Mouse (Mus musculus): ENCODE measurements around the gene Ppp1r15b. TPM values are rescaled to one million over a fixed set of nuclear protein-coding genes. Genes with fewer than 3 reads are reported as not detected.

Gene Ppp1r15b
- polyA plus RNA-seq, 1 experiment from 2014 or later: 28.0 TPM

- Histone ChIP-seq H3K9ac (no peak overlapping the region), H3K27ac (replicated peaks) (no peak overlapping the region), H3K36me3 (no peaks in the 10 kb centered on the region), H3K4me1 (replicated peaks) (peaks cover 13% of the 10 kb centered on the region), H3K27me3 (no peaks in the 10 kb centered on the region), H3K4me3 (no peak overlapping the region), H3K9me3 (no peaks in the 10 kb centered on the region), H3K4me2 (no peak overlapping the region)
- no peak for ATAC-seq (ENCODE audit: low FRiP score, low read depth)
- 59% methylated on average over 4 of the region's 4 CpGs for WGBS
These were observed 4.6 kb upstream of the Ppp1r15b start for GRCm38 (mm10) chr1:133126365-133126740.

GRCm38 (mm10) chr1:133127328-133127727 is 3.6 kb upstream of the Ppp1r15b start:
- WGBS: 74% methylated on average over 9 of the region's 9 CpGs

GRCm38 (mm10) chr1:133129471-133130221 is 1.3 kb upstream of the Ppp1r15b start:
- no peaks in the 10 kb centered on the region for H3K9me3 ChIP-seq
- no peak for ATAC-seq (ENCODE audit: low FRiP score, low read depth)
- H3K4me3 ChIP-seq: no peak overlapping the region
- peak overlapping the region; percentile 5 for H3K4me2 ChIP-seq
- no peak overlapping the region for H3K9ac ChIP-seq
- peaks cover 37% of the 10 kb centered on the region for H3K4me1 ChIP-seq (replicated peaks)
- WGBS: 18% methylated on average over 16 of the region's 16 CpGs
- no peaks in the 10 kb centered on the region for H3K36me3 ChIP-seq
- peak overlapping the region; percentile 95 for H3K27ac ChIP-seq (replicated peaks)
- H3K27me3 ChIP-seq: no peaks in the 10 kb centered on the region

More at GRCm38 (mm10) chr1:133127328-133127727, 3.6 kb upstream of the Ppp1r15b start:
- no peaks in the 10 kb centered on the region for H3K36me3 ChIP-seq
- H3K27ac ChIP-seq (replicated peaks): no peak overlapping the region
- no peak overlapping the region for H3K4me3 ChIP-seq
- peaks cover 14% of the 10 kb centered on the region for H3K4me1 ChIP-seq (replicated peaks)
- H3K27me3 ChIP-seq: no peaks in the 10 kb centered on the region
- no peaks in the 10 kb centered on the region for H3K9me3 ChIP-seq
- no peak for ATAC-seq (ENCODE audit: low FRiP score, low read depth)
- H3K4me2 ChIP-seq: no peak overlapping the region
- H3K9ac ChIP-seq: no peak overlapping the region

GRCm38 (mm10) chr1:133131561-133131905 is 590 bp downstream of the Ppp1r15b start:
- Histone ChIP-seq H3K4me2 (peak overlapping the region; percentile 79), H3K27ac (replicated peaks) (peak overlapping the region; percentile 95), H3K36me3 (no peaks in the 10 kb centered on the region), H3K4me1 (replicated peaks) (peaks cover 53% of the 10 kb centered on the region), H3K9me3 (no peaks in the 10 kb centered on the region), H3K4me3 (peak overlapping the region; percentile 82), H3K27me3 (no peaks in the 10 kb centered on the region), H3K9ac (peak overlapping the region; percentile 87)
- ATAC-seq (ENCODE audit: low FRiP score, low read depth): no peak
- 0% methylated on average over 30 of the region's 35 CpGs for WGBS

- H3K4me2 ChIP-seq: peak overlapping the region; percentile 79
- under 1% methylated on average over 11 of the region's 11 CpGs for WGBS
- H3K4me3 ChIP-seq: peak overlapping the region; percentile 82
- H3K9me3 ChIP-seq: no peaks in the 10 kb centered on the region
- ATAC-seq (ENCODE audit: low FRiP score, low read depth): no peak
- peaks cover 4% of the 10 kb centered on the region for H3K36me3 ChIP-seq
- H3K27me3 ChIP-seq: no peaks in the 10 kb centered on the region
- peaks cover 53% of the 10 kb centered on the region for H3K4me1 ChIP-seq (replicated peaks)
- peak overlapping the region; percentile 87 for H3K9ac ChIP-seq
- H3K27ac ChIP-seq (replicated peaks): peak overlapping the region; percentile 95
These were observed 993 bp downstream of the Ppp1r15b start for GRCm38 (mm10) chr1:133131936-133132335.

- no peaks in the 10 kb centered on the region for H3K27me3 ChIP-seq
- H3K4me1 ChIP-seq (replicated peaks): peaks cover 53% of the 10 kb centered on the region
- H3K9ac ChIP-seq: peak overlapping the region; percentile 87
- ATAC-seq (ENCODE audit: low FRiP score, low read depth): no peak
- H3K27ac ChIP-seq (replicated peaks): no peak overlapping the region
- WGBS: 10% methylated on average over 26 of the region's 26 CpGs
- H3K36me3 ChIP-seq: peaks cover 11% of the 10 kb centered on the region
- H3K9me3 ChIP-seq: no peaks in the 10 kb centered on the region
- peak overlapping the region; percentile 82 for H3K4me3 ChIP-seq
- peak overlapping the region; percentile 79 for H3K4me2 ChIP-seq
These were observed 1.7 kb downstream of the Ppp1r15b start for GRCm38 (mm10) chr1:133132388-133133326.

GRCm38 (mm10) chr1:133133425-133133824 is 2.5 kb downstream of the Ppp1r15b start:
- Histone ChIP-seq H3K4me3 (peak overlapping the region; percentile 82), H3K4me2 (peak overlapping the region; percentile 79), H3K9ac (peak overlapping the region; percentile 87), H3K27me3 (no peaks in the 10 kb centered on the region), H3K4me1 (replicated peaks) (peaks cover 53% of the 10 kb centered on the region), H3K9me3 (no peaks in the 10 kb centered on the region), H3K36me3 (peaks cover 17% of the 10 kb centered on the region), H3K27ac (replicated peaks) (no peak overlapping the region)
- WGBS: 11% methylated on average over 2 of the region's 2 CpGs
- no peak for ATAC-seq (ENCODE audit: low FRiP score, low read depth)

- H3K36me3 ChIP-seq: peaks cover 24% of the 10 kb centered on the region
- no peak for ATAC-seq (ENCODE audit: low FRiP score, low read depth)
- peaks cover 53% of the 10 kb centered on the region for H3K4me1 ChIP-seq (replicated peaks)
- peak overlapping the region; percentile 79 for H3K4me2 ChIP-seq
- no peaks in the 10 kb centered on the region for H3K27me3 ChIP-seq
- no peaks in the 10 kb centered on the region for H3K9me3 ChIP-seq
- peak overlapping the region; percentile 82 for H3K4me3 ChIP-seq
- 14% methylated on average over 4 of the region's 4 CpGs for WGBS
- H3K9ac ChIP-seq: peak overlapping the region; percentile 87
- H3K27ac ChIP-seq (replicated peaks): no peak overlapping the region
These were observed 3.1 kb downstream of the Ppp1r15b start for GRCm38 (mm10) chr1:133134071-133134470.

- H3K36me3 ChIP-seq: peaks cover 27% of the 10 kb centered on the region
- no peaks in the 10 kb centered on the region for H3K27me3 ChIP-seq
- peaks cover 48% of the 10 kb centered on the region for H3K4me1 ChIP-seq (replicated peaks)
- H3K4me3 ChIP-seq: peak overlapping the region; percentile 82
- no peaks in the 10 kb centered on the region for H3K9me3 ChIP-seq
- ATAC-seq (ENCODE audit: low FRiP score, low read depth): no peak
- peak overlapping the region; percentile 23; the same call in 1 of the 2 replicates for H3K9ac ChIP-seq
- H3K4me2 ChIP-seq: peak overlapping the region; percentile 79
- H3K27ac ChIP-seq (replicated peaks): no peak overlapping the region
- WGBS: 38% methylated on average over 4 of the region's 4 CpGs
These were observed 3.9 kb downstream of the Ppp1r15b start for GRCm38 (mm10) chr1:133134881-133135280.

- Histone ChIP-seq H3K27me3 (no peaks in the 10 kb centered on the region), H3K9ac (no peak overlapping the region), H3K27ac (replicated peaks) (no peak overlapping the region), H3K36me3 (peaks cover 37% of the 10 kb centered on the region), H3K4me2 (peak overlapping the region; percentile 79), H3K4me1 (replicated peaks) (peaks cover 40% of the 10 kb centered on the region), H3K4me3 (peak overlapping the region; percentile 14), H3K9me3 (no peaks in the 10 kb centered on the region)
- no peak for ATAC-seq (ENCODE audit: low FRiP score, low read depth)
- 61% methylated on average over 5 of the region's 5 CpGs for WGBS
These were observed 4.9 kb downstream of the Ppp1r15b start for GRCm38 (mm10) chr1:133135808-133136207.

- Histone ChIP-seq H3K9ac (no peak overlapping the region), H3K27ac (replicated peaks) (no peak overlapping the region), H3K36me3 (peaks cover 43% of the 10 kb centered on the region), H3K27me3 (no peaks in the 10 kb centered on the region), H3K4me1 (replicated peaks) (peaks cover 29% of the 10 kb centered on the region), H3K4me3 (no peak overlapping the region), H3K4me2 (no peak overlapping the region), H3K9me3 (no peaks in the 10 kb centered on the region)
- ATAC-seq (ENCODE audit: low FRiP score, low read depth): no peak
- 97% methylated on average over 1 of the region's 1 CpGs for WGBS
These were observed 7.5 kb downstream of the Ppp1r15b start for GRCm38 (mm10) chr1:133138401-133138800.
